Mouse (Mus musculus) left cerebral cortex, postnatal 10 days (tissue): ENCODE results near the gene Foxred1. TPM values are rescaled to one million over a fixed set of nuclear protein-coding genes. Genes with fewer than 3 reads are reported as not detected.

ENCODE experiments used
- DNase-seq, 2 experiments: peaks; one replicate each; pipeline ENCODE4 v3.0.0; 2021 to 2022; ENCODE audit warnings: low spot score in 2 of 2, mixed read lengths in 1 of 2; ENCODE audit errors: extremely low spot score in 1 of 2
- intact Hi-C: fragments of 180-260 bp; cut with DNase I; formaldehyde crosslinking; loops from one replicate; pipeline ENCODE4 v1.15.1; 2025
- total RNA-seq, 2 experiments: library from RNA; stranded (reverse); gene quantifications; 2 replicates each; pipeline ENCODE4 v1.2.3; 2021

The Foxred1 gene
- total RNA-seq, 2 experiments from 2014 or later = 39.3 to 41.7 TPM

DNA sequence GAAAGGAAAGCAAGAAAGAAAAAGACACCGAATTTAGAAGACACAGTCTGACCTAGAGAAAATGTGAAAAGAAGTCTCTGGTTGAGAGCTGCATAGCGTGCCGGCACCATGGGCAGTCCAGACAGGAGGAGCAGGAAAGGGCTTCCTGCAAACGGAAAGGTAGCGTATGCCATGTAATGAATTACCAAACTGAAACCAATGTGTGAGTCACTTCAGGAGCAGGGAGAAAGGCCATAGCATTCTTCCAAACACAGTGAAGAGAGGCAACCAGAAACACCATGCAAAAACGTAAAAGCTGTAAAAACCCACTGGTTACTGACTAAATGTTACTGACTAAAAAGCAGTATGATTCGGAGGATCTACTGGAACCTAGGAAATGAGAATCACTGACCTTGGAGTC is 49.1 kb downstream of the Foxred1 start:
- DNase-seq = no peak
- intact Hi-C loops = loop anchor here (10.0 kb wide), 1 partner anchor 667 kb away; no protein-coding TSS in a partner anchor

DNA sequence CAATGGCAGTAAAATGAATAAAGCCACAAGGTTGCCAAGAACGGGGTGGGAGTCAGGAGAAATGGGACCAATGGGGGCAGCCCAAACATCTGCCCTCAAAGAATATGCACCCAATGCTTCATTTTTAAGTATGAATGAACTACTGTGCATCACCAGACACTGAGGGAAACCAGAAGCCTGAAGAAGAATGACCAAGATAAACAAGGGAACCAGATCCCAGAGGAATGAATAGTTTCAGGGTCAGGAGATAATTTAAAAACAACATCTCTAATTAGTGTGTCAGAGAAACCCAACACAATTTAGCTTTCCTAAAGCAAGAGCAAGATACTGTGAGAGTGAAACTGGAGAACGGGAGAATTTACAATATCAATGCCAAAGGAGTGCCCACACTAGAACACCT is 50.2 kb downstream of the Foxred1 start:
- no peak for DNase-seq
- intact Hi-C loops = loop anchor here (10.0 kb wide), 1 partner anchor 666 kb away; no protein-coding TSS in a partner anchor

DNA sequence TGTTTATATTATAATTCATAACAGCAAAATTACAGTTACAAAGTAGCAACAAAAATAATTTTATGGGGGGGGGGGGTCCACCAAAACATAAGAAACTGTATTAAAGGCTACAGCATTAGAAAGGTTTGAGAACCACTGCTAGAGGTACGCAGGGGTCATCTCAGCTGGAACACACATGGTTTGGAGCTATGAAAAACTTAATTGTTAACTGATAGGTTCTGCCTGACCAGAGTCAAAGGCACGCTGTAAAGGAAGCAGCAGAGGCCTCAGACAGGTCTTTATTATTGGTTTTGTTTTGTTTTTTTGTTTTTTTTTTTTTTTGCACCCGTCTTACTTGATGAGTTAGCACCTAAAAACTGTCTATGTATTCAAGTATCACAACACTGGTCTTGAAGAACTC is 52.4 kb downstream of the Foxred1 start:
- DNase-seq = no peak
- intact Hi-C loops = no loop called here

DNA sequence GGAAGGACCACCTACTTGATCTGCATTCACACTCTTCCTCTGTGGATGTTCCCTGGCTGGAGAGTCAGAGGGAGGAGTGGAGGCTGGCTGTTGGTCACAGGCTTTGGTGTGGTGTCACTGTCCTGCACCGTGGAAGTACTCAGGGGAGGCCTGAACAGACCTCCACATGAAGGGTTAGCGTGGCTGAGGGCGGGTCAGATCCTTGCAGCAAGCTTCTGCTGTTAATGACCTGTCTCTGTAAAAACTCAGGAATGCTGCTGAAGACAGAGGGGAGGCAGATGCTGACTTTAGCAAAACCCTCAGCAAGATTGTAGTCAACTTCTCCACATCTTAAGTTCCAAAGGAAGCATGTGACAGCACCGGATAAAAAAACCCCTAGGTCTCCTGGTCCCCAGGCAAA is 54.0 kb downstream of the Foxred1 start:
- intact Hi-C loops = no loop called here
- DNase-seq = no peak

DNA sequence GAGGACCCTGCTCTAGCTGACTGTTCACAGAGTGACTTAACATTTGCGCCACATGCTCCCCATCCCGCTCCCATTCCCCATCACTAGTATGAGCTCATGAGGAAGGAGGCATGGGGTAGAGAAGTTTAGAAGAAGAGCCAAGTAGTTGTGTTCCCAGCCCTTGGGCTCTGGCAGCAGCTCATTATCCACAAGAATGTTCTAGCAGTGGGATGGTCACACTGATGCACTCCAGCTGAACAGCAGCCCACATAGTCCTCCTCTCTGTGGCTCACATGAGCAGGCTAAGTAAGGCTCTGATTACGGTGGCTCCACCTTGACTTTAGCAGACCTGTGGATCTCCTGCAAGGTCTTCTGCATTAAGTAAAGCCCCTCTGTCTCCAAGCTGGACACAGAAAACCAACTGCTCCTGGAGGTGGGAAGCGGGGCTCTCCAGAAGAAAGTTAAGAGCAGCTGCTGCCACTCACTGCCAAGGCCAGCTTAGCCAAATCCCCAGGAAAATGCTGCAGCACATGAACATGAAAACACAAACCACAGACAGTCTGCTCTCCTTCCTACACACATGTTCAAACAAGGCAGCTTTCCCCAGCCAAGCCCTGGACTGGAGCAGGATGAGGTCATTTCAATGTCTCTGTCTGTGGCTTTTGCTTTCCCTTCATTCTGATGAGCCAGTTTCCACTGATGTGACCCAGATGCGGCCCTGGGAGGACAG is 54.7 kb downstream of the Foxred1 start:
- peak in 1 of 2 experiments; percentile 27 for DNase-seq
- intact Hi-C loops = no loop called here

Other genes with a start within 250 kb of the Foxred1 start
- gene St3gal4, start 91.8 kb downstream of the Foxred1 start, total RNA-seq = 10 to 100 TPM; 26.8 to 27.2 TPM
- 10 to 100 TPM; 17.6 to 18.5 TPM for gene Dcps, start 35.0 kb downstream of the Foxred1 start, total RNA-seq
- gene Srpr, start 10.9 kb downstream of the Foxred1 start, total RNA-seq = 10 to 100 TPM; 54.4 to 61.0 TPM
- gene Tirap, start 10.8 kb downstream of the Foxred1 start, total RNA-seq = 1 to 10 TPM; 2.3 to 3.4 TPM
- gene Fam118b, start 56.8 kb upstream of the Foxred1 start, total RNA-seq = 10 to 100 TPM; 20.5 to 23.7 TPM
- 10 to 100 TPM in 1 of 2 experiments, 1 to 10 TPM in 1; 8.5 to 10.4 TPM for gene Rpusd4, start 56.8 kb upstream of the Foxred1 start, total RNA-seq
- gene Cdon, start 210.1 kb upstream of the Foxred1 start, total RNA-seq = 10 to 100 TPM in 1 of 2 experiments, 1 to 10 TPM in 1; 7.8 to 10.5 TPM